Mouse (Mus musculus) kidney, adult 11 months (tissue): ENCODE measurements at regions not wholly inside any gene's neighbourhood (a gene's known extent, or its start where the extent isn't known, plus 50 kb on each side); places are given as distances from the start of the nearest gene placed in this dataset.

Source experiments
- DNase-seq: peaks from one replicate; pipeline ENCODE4 v3.0.0; 2022

GRCm38 (mm10) chrX:97923956-97924355, 224.6 kb upstream of the Ar start:
- peak; percentile 15 for DNase-seq

- peak; percentile 6 for DNase-seq
Measured at GRCm38 (mm10) chrX:97924361-97924760, 224.2 kb upstream of the Ar start.

- no peak for DNase-seq
Measured at GRCm38 (mm10) chrX:97925811-97926210, 222.8 kb upstream of the Ar start.
